Mouse (Mus musculus): Measurements from ENCODE around the gene Setd5. TPM values are rescaled to one million over a fixed set of nuclear protein-coding genes. Genes with fewer than 3 reads are reported as not detected.

The Setd5 gene
- total RNA-seq, 4 experiments from 2014 or later, result 88.7 to 146 (median 108) TPM

GRCm38 (mm10) chr6:113141389-113142094 is 64.4 kb downstream of the Setd5 start:
- no peak for DNase-seq

GRCm38 (mm10) chr6:113144764-113145163 is 67.6 kb downstream of the Setd5 start:
- no peak for DNase-seq

- no peak for DNase-seq
Observed at GRCm38 (mm10) chr6:113145249-113145648, 68.1 kb downstream of the Setd5 start.

GRCm38 (mm10) chr6:113154071-113154470 is 76.9 kb downstream of the Setd5 start:
- DNase-seq, result no peak

GRCm38 (mm10) chr6:113154886-113155285 is 77.7 kb downstream of the Setd5 start:
- DNase-seq, result no peak

GRCm38 (mm10) chr6:113156064-113156463 is 78.9 kb downstream of the Setd5 start:
- no peak for DNase-seq

- DNase-seq, result no peak
Observed at GRCm38 (mm10) chr6:113160106-113160505, 82.9 kb downstream of the Setd5 start.

- no peak for DNase-seq
Observed at GRCm38 (mm10) chr6:113161982-113162381, 84.8 kb downstream of the Setd5 start.

GRCm38 (mm10) chr6:113163513-113163912 is 86.3 kb downstream of the Setd5 start:
- DNase-seq, result no peak

GRCm38 (mm10) chr6:113166661-113167251 is 89.6 kb downstream of the Setd5 start:
- peak; percentile 90 for DNase-seq

- DNase-seq, result no peak
Observed at GRCm38 (mm10) chr6:113168316-113168975, 91.3 kb downstream of the Setd5 start.

GRCm38 (mm10) chr6:113169852-113170251 is 92.7 kb downstream of the Setd5 start:
- no peak for DNase-seq

- no peak for DNase-seq
Observed at GRCm38 (mm10) chr6:113170651-113171050, 93.5 kb downstream of the Setd5 start.

- DNase-seq, result no peak
Observed at GRCm38 (mm10) chr6:113172011-113172410, 94.8 kb downstream of the Setd5 start.

- peak; percentile 42 for DNase-seq
Observed at GRCm38 (mm10) chr6:113172568-113172967, 95.4 kb downstream of the Setd5 start.

- no peak for DNase-seq
Observed at GRCm38 (mm10) chr6:113175469-113175868, 98.3 kb downstream of the Setd5 start.

- DNase-seq, result no peak
Observed at GRCm38 (mm10) chr6:113176613-113177012, 99.4 kb downstream of the Setd5 start.

- no peak for DNase-seq
Observed at GRCm38 (mm10) chr6:113178286-113179194, 101.4 kb downstream of the Setd5 start.

- no peak for DNase-seq
Observed at GRCm38 (mm10) chr6:113179195-113179733, 102.1 kb downstream of the Setd5 start.

- DNase-seq, result no peak
Observed at GRCm38 (mm10) chr6:113184163-113184562, 107.0 kb downstream of the Setd5 start.

- DNase-seq, result no peak
Observed at GRCm38 (mm10) chr6:113184866-113185525, 107.8 kb downstream of the Setd5 start.

Measured in adrenal gland, adult 8-10 months (tissue).